Mouse (Mus musculus) hindbrain, embryonic 10.5 days (tissue): ENCODE measurements around the gene Runx1. TPM values are rescaled to one million over a fixed set of nuclear protein-coding genes. Genes with fewer than 3 reads are reported as not detected.
A peak's percentile ranks its signal among the peaks of the same experiment; 100 is the strongest.

Experiments
- DNase-seq: peaks from one replicate; pipeline ENCODE4 v3.0.0-alpha.2; 2017; ENCODE audit warnings: low spot score
- H3K27ac ChIP-seq: fragments of 300-500 bp; sonication (generic); 2 replicates; pipeline ENCODE4 v1.5.1; 2016; ENCODE audit warnings: mild to moderate bottlenecking, moderate library complexity
- H3K27me3 ChIP-seq: fragments of 300-500 bp; sonication (generic); 2 replicates; pipeline ENCODE4 v1.6.1; 2016; ENCODE audit warnings: mild to moderate bottlenecking; ENCODE audit not compliant: poor library complexity, insufficient read depth, severe bottlenecking
- H3K36me3 ChIP-seq: fragments of 300-500 bp; sonication (generic); 2 replicates; pipeline ENCODE4 v1.6.1; 2016; ENCODE audit warnings: mild to moderate bottlenecking, moderate library complexity
- H3K4me1 ChIP-seq: fragments of 300-500 bp; sonication (generic); replicated peaks from 2 replicates; pipeline ENCODE4 v1.6.1; 2016; ENCODE audit warnings: mild to moderate bottlenecking
- H3K4me3 ChIP-seq: fragments of 300-500 bp; sonication (generic); 2 replicates; pipeline ENCODE4 v1.5.1; 2016; ENCODE audit warnings: mild to moderate bottlenecking, moderate library complexity
- H3K9me3 ChIP-seq: fragments of 300-500 bp; sonication (generic); 2 replicates; pipeline ENCODE4 v1.6.1; 2016; ENCODE audit warnings: mild to moderate bottlenecking, moderate library complexity
- WGBS: fragments of 180-500 bp; shearing (Covaris S2); methylation state at CpG from one replicate; pipeline ENCODE4 v1.1.7; 2016; 5-methylcytosine and 5-hydroxymethylcytosine counted together
- polyA plus RNA-seq: library from polyadenylated mRNA; unstranded; fragments of >200 nt; fragmentation: Nextera tagmentation; extraction: Ambion mirVana; gene quantifications from 2 replicates; pipeline ENCODE4 v1.2.1, GENCODE M21; 2016

The Runx1 gene
- polyA plus RNA-seq, 1 experiment from 2014 or later, result 2.2 TPM

- Histone ChIP-seq H3K27me3 (no peaks in the 10 kb centered on the region), H3K36me3 (no peaks in the 10 kb centered on the region), H3K4me3 (no peak overlapping the region), H3K9me3 (no peaks in the 10 kb centered on the region), H3K4me1 (peaks cover 5% of the 10 kb centered on the region; the same call in 1 of the 2 replicates), H3K27ac (no peak overlapping the region)
- no peak for DNase-seq
- WGBS, result 74% methylated on average over 3 of the region's 3 CpGs
Measured at GRCm38 (mm10) chr16:92850416-92850815, 24.5 kb upstream of the Runx1 start.

- no peak for DNase-seq
- no peak overlapping the region for H3K4me3 ChIP-seq
- H3K4me1 ChIP-seq, result peaks cover 5% of the 10 kb centered on the region; the same call in 1 of the 2 replicates
- no peak overlapping the region for H3K27ac ChIP-seq
- H3K27me3 ChIP-seq, result no peaks in the 10 kb centered on the region
- 93% methylated on average over 3 of the region's 3 CpGs for WGBS
- H3K9me3 ChIP-seq, result no peaks in the 10 kb centered on the region
- no peaks in the 10 kb centered on the region for H3K36me3 ChIP-seq
Measured at GRCm38 (mm10) chr16:92847762-92848300, 21.9 kb upstream of the Runx1 start.

GRCm38 (mm10) chr16:92845244-92846225 lies 19.6 kb upstream of the Runx1 start:
- H3K9me3 ChIP-seq, result no peaks in the 10 kb centered on the region
- peak; percentile 39 for DNase-seq
- no peaks in the 10 kb centered on the region for H3K27me3 ChIP-seq
- peak overlapping the region; percentile 6; the same call in 1 of the 2 replicates for H3K27ac ChIP-seq
- 58% methylated on average over 26 of the region's 26 CpGs for WGBS
- no peak overlapping the region for H3K4me3 ChIP-seq
- H3K36me3 ChIP-seq, result no peaks in the 10 kb centered on the region
- peaks cover 5% of the 10 kb centered on the region; the same call in 1 of the 2 replicates for H3K4me1 ChIP-seq

- DNase-seq, result no peak
- no peak overlapping the region for H3K27ac ChIP-seq
- H3K9me3 ChIP-seq, result no peaks in the 10 kb centered on the region
- no peaks in the 10 kb centered on the region for H3K4me1 ChIP-seq
- H3K4me3 ChIP-seq, result no peak overlapping the region
- no peaks in the 10 kb centered on the region for H3K36me3 ChIP-seq
- no peaks in the 10 kb centered on the region for H3K27me3 ChIP-seq
Measured at GRCm38 (mm10) chr16:92838709-92839108, 12.8 kb upstream of the Runx1 start.

GRCm38 (mm10) chr16:92831341-92831740 lies 5.4 kb upstream of the Runx1 start:
- H3K4me3 ChIP-seq, result no peak overlapping the region
- no peaks in the 10 kb centered on the region for H3K36me3 ChIP-seq
- peaks cover 11% of the 10 kb centered on the region; the same call in 1 of the 2 replicates for H3K27me3 ChIP-seq
- H3K27ac ChIP-seq, result no peak overlapping the region
- DNase-seq, result no peak
- no peaks in the 10 kb centered on the region for H3K9me3 ChIP-seq
- WGBS, result 90% methylated on average over 2 of the region's 2 CpGs
- H3K4me1 ChIP-seq, result peaks cover 16% of the 10 kb centered on the region

- 39% methylated on average over 14 of the region's 14 CpGs for WGBS
Measured at GRCm38 (mm10) chr16:92830479-92830878, 4.5 kb upstream of the Runx1 start.

GRCm38 (mm10) chr16:92828308-92828862 lies 2.4 kb upstream of the Runx1 start:
- H3K4me1 ChIP-seq, result peaks cover 19% of the 10 kb centered on the region
- 56% methylated on average over 8 of the region's 8 CpGs for WGBS

More at GRCm38 (mm10) chr16:92830479-92830878, 4.5 kb upstream of the Runx1 start:
- no peak for DNase-seq
- peaks cover 11% of the 10 kb centered on the region; the same call in 1 of the 2 replicates for H3K27me3 ChIP-seq
- H3K27ac ChIP-seq, result peak overlapping the region; percentile 40; the same call in 1 of the 2 replicates
- no peak overlapping the region for H3K4me3 ChIP-seq
- H3K9me3 ChIP-seq, result no peaks in the 10 kb centered on the region
- H3K36me3 ChIP-seq, result no peaks in the 10 kb centered on the region
- peaks cover 16% of the 10 kb centered on the region for H3K4me1 ChIP-seq

GRCm38 (mm10) chr16:92827663-92828307 lies 1.8 kb upstream of the Runx1 start:
- Histone ChIP-seq H3K4me3 (no peak overlapping the region), H3K9me3 (no peaks in the 10 kb centered on the region), H3K4me1 (peaks cover 23% of the 10 kb centered on the region), H3K27me3 (peaks cover 11% of the 10 kb centered on the region; the same call in 1 of the 2 replicates), H3K27ac (no peak overlapping the region), H3K36me3 (no peaks in the 10 kb centered on the region)
- DNase-seq, result peak; percentile 17
- WGBS, result 70% methylated on average over 7 of the region's 7 CpGs

More at GRCm38 (mm10) chr16:92828308-92828862, 2.4 kb upstream of the Runx1 start:
- H3K27me3 ChIP-seq, result peaks cover 11% of the 10 kb centered on the region; the same call in 1 of the 2 replicates
- no peaks in the 10 kb centered on the region for H3K36me3 ChIP-seq
- no peak overlapping the region for H3K27ac ChIP-seq
- H3K4me3 ChIP-seq, result no peak overlapping the region
- no peaks in the 10 kb centered on the region for H3K9me3 ChIP-seq
- no peak for DNase-seq

- WGBS, result 88% methylated on average over 6 of the region's 6 CpGs
- H3K27ac ChIP-seq, result no peak overlapping the region
Measured at GRCm38 (mm10) chr16:92826683-92827082, 734 bp upstream of the Runx1 start.

GRCm38 (mm10) chr16:92825204-92825843 lies 625 bp downstream of the Runx1 start:
- no peak overlapping the region for H3K27ac ChIP-seq
- peaks cover 5% of the 10 kb centered on the region; the same call in 1 of the 2 replicates for H3K27me3 ChIP-seq
- 91% methylated on average over 18 of the region's 18 CpGs for WGBS
- H3K9me3 ChIP-seq, result no peaks in the 10 kb centered on the region
- DNase-seq, result no peak
- H3K4me1 ChIP-seq, result peaks cover 24% of the 10 kb centered on the region
- H3K36me3 ChIP-seq, result no peaks in the 10 kb centered on the region
- no peak overlapping the region for H3K4me3 ChIP-seq

More at GRCm38 (mm10) chr16:92826683-92827082, 734 bp upstream of the Runx1 start:
- Histone ChIP-seq H3K36me3 (no peaks in the 10 kb centered on the region), H3K4me1 (peaks cover 31% of the 10 kb centered on the region), H3K27me3 (peaks cover 11% of the 10 kb centered on the region; the same call in 1 of the 2 replicates), H3K4me3 (no peak overlapping the region), H3K9me3 (no peaks in the 10 kb centered on the region)
- no peak for DNase-seq

- H3K4me1 ChIP-seq, result peaks cover 21% of the 10 kb centered on the region
- no peaks in the 10 kb centered on the region for H3K36me3 ChIP-seq
- no peak overlapping the region for H3K27ac ChIP-seq
- H3K27me3 ChIP-seq, result peaks cover 5% of the 10 kb centered on the region; the same call in 1 of the 2 replicates
- WGBS, result 92% methylated on average over 9 of the region's 9 CpGs
- H3K4me3 ChIP-seq, result no peak overlapping the region
- DNase-seq, result no peak
- no peaks in the 10 kb centered on the region for H3K9me3 ChIP-seq
Measured at GRCm38 (mm10) chr16:92824723-92825203, 1.2 kb downstream of the Runx1 start.
